Mouse (Mus musculus) ES-E14 (cell line): ENCODE data around the gene Mpv17l2. TPM values are rescaled to one million over a fixed set of nuclear protein-coding genes. Genes with fewer than 3 reads are reported as not detected.
A peak's percentile ranks its signal among the peaks of the same experiment; 100 is the strongest.

Source experiments
- DNase-seq: peaks from one replicate; pipeline ENCODE4 v3.0.0-alpha.2; 2013; ENCODE audit warnings: low read depth, low spot score
- H3K27ac ChIP-seq: 2 replicates; pipeline ENCODE4 v1.5.1; 2012; ENCODE audit warnings: low read depth, mild to moderate bottlenecking, low read length, moderate library complexity, mixed read lengths; ENCODE audit not compliant: poor library complexity, insufficient read depth, severe bottlenecking
- H3K36me3 ChIP-seq: 2 replicates; pipeline ENCODE4 v1.6.1; 2012; ENCODE audit warnings: mild to moderate bottlenecking, low read length, moderate library complexity, mixed read lengths; ENCODE audit not compliant: control insufficient read depth, poor library complexity, insufficient read depth, severe bottlenecking
- H3K4me1 ChIP-seq, 2 experiments: fragments of 150-350 bp in 1 of 2; sonication (generic) in 1 of 2; 2 replicates each; pipeline ENCODE4 v1.6.1; 2012; ENCODE audit warnings: low read length in 2 of 2, mild to moderate bottlenecking in 1 of 2, mixed read lengths in 1 of 2; ENCODE audit not compliant: control insufficient read depth in 2 of 2, insufficient read depth in 2 of 2, poor library complexity in 1 of 2
- H3K4me3 ChIP-seq, 2 experiments: fragments of 150-350 bp in 1 of 2; sonication (generic) in 1 of 2; 2 replicates each; pipeline ENCODE4 v1.5.1; 2012; ENCODE audit warnings: low read length in 2 of 2, low read depth in 1 of 2, mild to moderate bottlenecking in 1 of 2, mixed read lengths in 1 of 2; ENCODE audit not compliant: insufficient read depth in 1 of 2, poor library complexity in 1 of 2, severe bottlenecking in 1 of 2
- H3K9ac ChIP-seq: 2 replicates; pipeline ENCODE4 v1.6.1; 2012; ENCODE audit warnings: low read depth, mild to moderate bottlenecking, low read length, mixed read lengths; ENCODE audit not compliant: poor library complexity, insufficient read depth, severe bottlenecking
- H3K9me3 ChIP-seq: fragments of 150-350 bp; sonication (generic); 2 replicates; pipeline ENCODE4 v1.6.1; 2012; ENCODE audit warnings: low read depth, mild to moderate bottlenecking, low read length; ENCODE audit not compliant: control insufficient read depth, insufficient read depth
- CHD2 ChIP-seq: IDR thresholded peaks from 2 replicates; pipeline ENCODE4 v1.6.1; 2014; ENCODE audit warnings: mild to moderate bottlenecking, low read depth, low read length, inconsistent platforms
- HCFC1 ChIP-seq: IDR thresholded peaks from 2 replicates; pipeline ENCODE4 v1.6.1; 2012; ENCODE audit warnings: low read length, inconsistent platforms, borderline replicate concordance; ENCODE audit not compliant: insufficient read depth
- MAFK ChIP-seq: IDR thresholded peaks from 2 replicates; pipeline ENCODE4 v1.6.1; 2014; ENCODE audit warnings: mild to moderate bottlenecking, low read depth, low read length, inconsistent platforms; ENCODE audit not compliant: insufficient read depth
- ZC3H11A ChIP-seq: IDR thresholded peaks from 2 replicates; pipeline ENCODE4 v1.6.1; 2012; ENCODE audit warnings: low read depth, mild to moderate bottlenecking, inconsistent platforms, low read length, borderline replicate concordance
- ZNF384 ChIP-seq: IDR thresholded peaks from 2 replicates; pipeline ENCODE4 v1.6.1; 2012; ENCODE audit warnings: low read depth, low read length, inconsistent platforms
- in situ Hi-C, 2 experiments: fragments of 600-800 bp; cut with MboI; formaldehyde crosslinking; loops; one replicate each; pipeline ENCODE4 v1.15.1; 2025; ENCODE audit warnings: low sequenced_read_pairs in 2 of 2, inconsistent platforms in 1 of 2; ENCODE audit not compliant: unreplicated experiment in 2 of 2
- total RNA-seq: library from RNA; depleted of rRNA; stranded (reverse); fragments of 300-350 nt; gene quantifications from 2 replicates; pipeline ENCODE4 v1.2.3, GENCODE M21; 2012

The Mpv17l2 gene
- total RNA-seq, 1 experiment: 49.9 TPM

GRCm38 (mm10) chr8:70737705-70738104, 23.0 kb downstream of the Mpv17l2 start:
- DNase-seq: no peak
- in situ Hi-C loops: no loop called here
- Histone ChIP-seq H3K9me3 (no peaks in the 10 kb centered on the region), H3K27ac (no peak overlapping the region), H3K9ac (no peak overlapping the region), H3K36me3 (no peaks in the 10 kb centered on the region), H3K4me3 (no peak overlapping the region), H3K4me1 (peaks cover 0 to 3% of the 10 kb centered on the region in 2 experiments; a peak in 2 of 4 replicates)
- TF ChIP-seq ZC3H11A: no peak
- no peak for TF ChIP-seq ZNF384
- TF ChIP-seq HCFC1: no peak
- no peak for TF ChIP-seq CHD2
- TF ChIP-seq MAFK: no peak

GRCm38 (mm10) chr8:70730956-70731355, 29.8 kb downstream of the Mpv17l2 start:
- DNase-seq: no peak
- no peak overlapping the region for H3K4me3 ChIP-seq
- no peak overlapping the region for H3K9ac ChIP-seq
- H3K27ac ChIP-seq: no peak overlapping the region
- in situ Hi-C loops: no loop called here
- TF ChIP-seq ZC3H11A (no peak), CHD2 (no peak), ZNF384 (no peak), MAFK (no peak), HCFC1 (no peak)
- peaks cover 1 to 18% of the 10 kb centered on the region in 2 experiments; a peak in 2 of 4 replicates for H3K4me1 ChIP-seq
- no peaks in the 10 kb centered on the region for H3K36me3 ChIP-seq
- H3K9me3 ChIP-seq: no peaks in the 10 kb centered on the region

- H3K27ac ChIP-seq: no peak overlapping the region
- H3K4me3 ChIP-seq: peak overlapping the region; percentile 66 to 72
- TF ChIP-seq MAFK: no peak
- TF ChIP-seq HCFC1: no peak
- TF ChIP-seq ZNF384: no peak
- no peak for TF ChIP-seq ZC3H11A
- TF ChIP-seq CHD2: no peak
- H3K4me1 ChIP-seq: peaks cover 1 to 18% of the 10 kb centered on the region in 2 experiments; a peak in 2 of 4 replicates
- DNase-seq: peak; percentile 53
- in situ Hi-C loops: no loop called here
- peak overlapping the region; percentile 69 for H3K9ac ChIP-seq
- H3K9me3 ChIP-seq: no peaks in the 10 kb centered on the region
- no peaks in the 10 kb centered on the region for H3K36me3 ChIP-seq
These were observed 30.8 kb downstream of the Mpv17l2 start for GRCm38 (mm10) chr8:70729808-70730475.

DNA sequence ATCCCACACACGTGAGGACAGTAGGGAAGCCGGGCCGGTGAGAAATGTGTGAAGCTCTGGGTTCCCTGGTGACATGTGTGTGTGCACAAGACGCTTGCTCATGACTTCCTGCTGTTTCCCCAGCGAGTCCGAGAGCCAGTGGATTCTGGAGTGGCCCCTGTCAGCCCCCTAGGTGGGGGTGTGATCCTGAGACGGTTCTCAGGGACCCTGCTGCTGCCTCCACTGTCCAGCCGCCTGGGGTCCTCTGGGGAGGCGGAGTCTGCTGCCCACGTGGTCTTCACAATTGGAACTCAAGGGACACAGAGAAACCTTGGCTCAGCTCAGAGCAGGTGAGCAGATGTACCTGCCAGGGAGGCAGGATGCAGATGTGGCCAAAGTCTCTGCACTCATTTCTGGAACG, 34.0 kb downstream of the Mpv17l2 start:
- Histone ChIP-seq H3K9ac (no peak overlapping the region), H3K36me3 (no peaks in the 10 kb centered on the region), H3K9me3 (no peaks in the 10 kb centered on the region), H3K4me1 (peaks cover 1 to 11% of the 10 kb centered on the region in 2 experiments; a peak in 2 of 4 replicates), H3K27ac (no peak overlapping the region), H3K4me3 (no peak overlapping the region)
- TF ChIP-seq CHD2: no peak
- no peak for TF ChIP-seq MAFK
- no peak for TF ChIP-seq ZNF384
- TF ChIP-seq HCFC1: no peak
- TF ChIP-seq ZC3H11A: no peak
- no peak for DNase-seq
- in situ Hi-C loops: no loop called here
